Mouse (Mus musculus) mouse embryonic stem cell (cell line): ENCODE data around the gene Ric8a.

ENCODE experiments used
- in situ Hi-C, 2 experiments: fragments of 300-500 bp; cut with MboI; formaldehyde crosslinking; loops; 1 replicate in 1 of 2; 3 replicates in 1 of 2; pipeline ENCODE4 v1.14.3; 2019 to 2020; ENCODE audit warnings: low sequenced_read_pairs in 2 of 2, low pct_unique_long_range_greater_than_20kb in 1 of 2, mixed read lengths in 1 of 2; ENCODE audit not compliant: unreplicated experiment in 1 of 2

Ric8a gene

GRCm38 (mm10) chr7:140844905-140845665 is 11.7 kb upstream of the Ric8a start, which contains the start of gene Scgb1c1:
Gene Scgb1c1 (plus strand): TSS chr7:140845547.
- in situ Hi-C loops: loop anchor here (5.0 to 10.0 kb wide), 5 partner anchors 52 to 330 kb away; partner anchors contain the start of genes Rnh1 (in 2 of the 2) and Cox8b (in 1 of the 2)

GRCm38 (mm10) chr7:140845683-140846082 is 11.1 kb upstream of the Ric8a start:
- in situ Hi-C loops: loop anchor here (5.0 to 10.0 kb wide), 4 partner anchors 52 to 329 kb away; partner anchors contain the start of gene Rnh1 (in 2 of the 2)

- in situ Hi-C loops: loop anchor here (5.0 to 10.0 kb wide), 4 partner anchors 51 to 328 kb away; partner anchors contain the start of gene Rnh1 (in 2 of the 2)
Observed at GRCm38 (mm10) chr7:140846676-140847075, 10.1 kb upstream of the Ric8a start.

GRCm38 (mm10) chr7:140847755-140848580 is 8.8 kb upstream of the Ric8a start, which contains the start of gene Odf3:
Gene Odf3 (plus strand): TSS chr7:140847805.
- in situ Hi-C loops: loop anchor here (5.0 to 10.0 kb wide), 4 partner anchors 49 to 327 kb away; partner anchors contain the start of gene Rnh1 (in 2 of the 2)

GRCm38 (mm10) chr7:140848591-140848990 is 8.2 kb upstream of the Ric8a start:
- in situ Hi-C loops: loop anchor here (5.0 to 10.0 kb wide), 4 partner anchors 49 to 326 kb away; partner anchors contain the start of gene Rnh1 (in 2 of the 2)

GRCm38 (mm10) chr7:140851916-140852315 is 4.8 kb upstream of the Ric8a start:
- in situ Hi-C loops: no loop called here

GRCm38 (mm10) chr7:140853386-140853785 is 3.4 kb upstream of the Ric8a start:
- in situ Hi-C loops: no loop called here

- in situ Hi-C loops: no loop called here
Observed at GRCm38 (mm10) chr7:140854483-140854882, 2.3 kb upstream of the Ric8a start.

- in situ Hi-C loops: no loop called here
Observed at GRCm38 (mm10) chr7:140855181-140855580, 1.6 kb upstream of the Ric8a start.

GRCm38 (mm10) chr7:140855860-140856784 is 635 bp upstream of the Ric8a start, which contains the start of gene Gm45785:
Gene Gm45785 (minus strand): TSS chr7:140856331.
- in situ Hi-C loops: no loop called here

GRCm38 (mm10) chr7:140857550-140858505 is 1.1 kb downstream of the Ric8a start, which contains the start of gene Bet1l:
Gene Bet1l (minus strand): TSS chr7:140857577.
- in situ Hi-C loops: no loop called here

- in situ Hi-C loops: no loop called here
Observed at GRCm38 (mm10) chr7:140858746-140859145, 2.0 kb downstream of the Ric8a start.

GRCm38 (mm10) chr7:140859997-140860396 is 3.2 kb downstream of the Ric8a start:
- in situ Hi-C loops: no loop called here

GRCm38 (mm10) chr7:140860728-140861127 is 4.0 kb downstream of the Ric8a start:
- in situ Hi-C loops: no loop called here

- in situ Hi-C loops: no loop called here
Observed at GRCm38 (mm10) chr7:140864761-140865160, 8.0 kb downstream of the Ric8a start.

- in situ Hi-C loops: no loop called here
Observed at GRCm38 (mm10) chr7:140874224-140874623, 17.5 kb downstream of the Ric8a start.

- in situ Hi-C loops: no loop called here
Observed at GRCm38 (mm10) chr7:140877364-140877763, 20.6 kb downstream of the Ric8a start.
